Mouse (Mus musculus) liver, adult 2 months (tissue): Measurements from ENCODE around the gene 4632433K11Rik. TPM values are rescaled to one million over a fixed set of nuclear protein-coding genes. Genes with fewer than 3 reads are reported as not detected.
"Not testable (repeated sequence)": the region's sequence is repeated elsewhere in the genome, so short reads cannot be mapped to it uniquely, and the experiment has no call there.

Experiments
- DNase-seq: peaks from one replicate; pipeline ENCODE4 v3.0.0-alpha.2; 2011; ENCODE audit warnings: low read depth, low spot score; ENCODE audit errors: extremely low read depth
- H3K27ac ChIP-seq: fragments of 200-500 bp; replicated peaks from 2 replicates; pipeline ENCODE4 v1.5.1; 2012; ENCODE audit warnings: low read depth, mild to moderate bottlenecking, control low read depth, inconsistent platforms, low read length; ENCODE audit not compliant: insufficient read depth
- H3K27me3 ChIP-seq: fragments of 200-500 bp; 2 replicates; pipeline ENCODE4 v1.6.1; 2012; ENCODE audit warnings: mild to moderate bottlenecking, moderate library complexity, low read length, inconsistent platforms; ENCODE audit not compliant: control insufficient read depth, insufficient read depth
- H3K36me3 ChIP-seq: fragments of 200-500 bp; 2 replicates; pipeline ENCODE4 v1.6.1; 2012; ENCODE audit warnings: low read length, inconsistent platforms; ENCODE audit not compliant: control insufficient read depth, insufficient read depth
- H3K4me1 ChIP-seq: fragments of 200-500 bp; 2 replicates; pipeline ENCODE4 v1.6.1; 2011; ENCODE audit warnings: low read length; ENCODE audit not compliant: control insufficient read depth, insufficient read depth
- H3K4me3 ChIP-seq: fragments of 200-500 bp; 2 replicates; pipeline ENCODE4 v1.5.1; 2011; ENCODE audit warnings: low read depth, mild to moderate bottlenecking, control low read depth, low read length, moderate library complexity; ENCODE audit not compliant: insufficient read depth
- H3K79me2 ChIP-seq: fragments of 200-500 bp; 2 replicates; pipeline ENCODE4 v1.6.1; 2012; ENCODE audit warnings: inconsistent platforms, mild to moderate bottlenecking, low read length, moderate library complexity; ENCODE audit not compliant: control insufficient read depth, insufficient read depth
- H3K9ac ChIP-seq: fragments of 200-500 bp; 2 replicates; pipeline ENCODE4 v1.6.1; 2012; ENCODE audit warnings: low read depth, mild to moderate bottlenecking, control low read depth, inconsistent platforms, low read length
- CTCF ChIP-seq: fragments of 200-500 bp; IDR thresholded peaks from 2 replicates; pipeline ENCODE4 v1.5.1; 2011; ENCODE audit warnings: low read depth, low read length, control low read depth
- POLR2A ChIP-seq: fragments of 200-500 bp; IDR thresholded peaks from 2 replicates; pipeline ENCODE4 v1.6.1; 2011; ENCODE audit warnings: low read length, control low read depth; ENCODE audit not compliant: insufficient read depth; ENCODE audit errors: extremely low read depth
- WGBS: fragments of 180-500 bp; shearing (Covaris S2); methylation state at CpG from one replicate; pipeline ENCODE4 v1.1.7; 2018; 5-methylcytosine and 5-hydroxymethylcytosine counted together
- polyA plus RNA-seq: library from polyadenylated mRNA; depleted of rRNA; stranded (reverse); fragments of >200 nt; gene quantifications from 2 replicates; pipeline ENCODE4 v1.2.3, GENCODE M21; 2012
- total RNA-seq: library from RNA; depleted of rRNA; stranded (reverse); fragments of >200 nt; gene quantifications from 2 replicates; pipeline ENCODE4 v1.2.3, GENCODE M21; 2014

4632433K11Rik gene
- total and polyA plus RNA-seq, 2 experiments = 0.28 TPM; not detected in 1

GRCm38 (mm10) chr7:5074984-5075383, 41.1 kb downstream of the 4632433K11Rik start:
- peaks cover 19% of the 10 kb centered on the region for H3K79me2 ChIP-seq
- H3K4me3 ChIP-seq = no peak overlapping the region
- no peak overlapping the region for H3K9ac ChIP-seq
- 89% methylated on average over 5 of the region's 5 CpGs for WGBS
- H3K27me3 ChIP-seq = no peaks in the 10 kb centered on the region
- H3K27ac ChIP-seq = no peak overlapping the region
- peaks cover 74% of the 10 kb centered on the region for H3K36me3 ChIP-seq
- DNase-seq = no peak
- no peaks in the 10 kb centered on the region for H3K4me1 ChIP-seq
- no peak for TF ChIP-seq CTCF
- no peak for TF ChIP-seq POLR2A

GRCm38 (mm10) chr7:5076931-5077330, 43.0 kb downstream of the 4632433K11Rik start:
- no peak for DNase-seq
- Histone ChIP-seq H3K9ac (no peak overlapping the region), H3K27ac (no peak overlapping the region), H3K4me3 (no peak overlapping the region), H3K79me2 (peaks cover 16% of the 10 kb centered on the region), H3K27me3 (no peaks in the 10 kb centered on the region), H3K36me3 (peaks cover 55% of the 10 kb centered on the region), H3K4me1 (peaks cover 9% of the 10 kb centered on the region)
- 89% methylated on average over 2 of the region's 2 CpGs for WGBS
- TF ChIP-seq CTCF (no peak), POLR2A (no peak)

GRCm38 (mm10) chr7:5079365-5080009, 45.6 kb downstream of the 4632433K11Rik start:
- H3K4me1 ChIP-seq = peaks cover 19% of the 10 kb centered on the region

GRCm38 (mm10) chr7:5080010-5080751, 46.3 kb downstream of the 4632433K11Rik start, which contains the start of gene Epn1:
Gene Epn1, plus strand, starts transcription at chr7:5080235.
- Histone ChIP-seq H3K27me3 (no peaks in the 10 kb centered on the region), H3K27ac (peak within 1 kb of the TSS; percentile 93), H3K36me3 (peaks cover 36% of the 10 kb centered on the region), H3K4me1 (peaks cover 19% of the 10 kb centered on the region), H3K79me2 (peaks cover 24% of the 10 kb centered on the region), H3K9ac (peak within 1 kb of the TSS; percentile 99), H3K4me3 (peak within 1 kb of the TSS; percentile 97)
- peak; percentile 88 for DNase-seq
- WGBS = 1% methylated on average over 81 of the region's 81 CpGs
- TF ChIP-seq POLR2A (peak; percentile 39; the same call in 1 of the 2 replicates), CTCF (0 out of 2 replicates have a peak, but pooled peaks have one; percentile 2)

More at GRCm38 (mm10) chr7:5079365-5080009, 45.6 kb downstream of the 4632433K11Rik start:
- H3K27me3 ChIP-seq, DNase-seq: not testable (repeated sequence)
- Histone ChIP-seq H3K36me3 (peaks cover 35% of the 10 kb centered on the region), H3K27ac (peak overlapping the region; percentile 65; the same call in 1 of the 2 replicates), H3K4me3 (peak overlapping the region; percentile 97), H3K79me2 (peaks cover 23% of the 10 kb centered on the region), H3K9ac (peak overlapping the region; percentile 61)
- 48% methylated on average over 9 of the region's 13 CpGs for WGBS

GRCm38 (mm10) chr7:5080815-5081214, 46.9 kb downstream of the 4632433K11Rik start:
- Histone ChIP-seq H3K4me1 (peaks cover 21% of the 10 kb centered on the region), H3K9ac (peak overlapping the region; percentile 99), H3K4me3 (peak overlapping the region; percentile 97), H3K79me2 (peaks cover 27% of the 10 kb centered on the region), H3K36me3 (peaks cover 36% of the 10 kb centered on the region), H3K27ac (peak overlapping the region; percentile 93), H3K27me3 (no peaks in the 10 kb centered on the region)
- 5% methylated on average over 6 of the region's 6 CpGs for whole genome bisulfite sequencing
- TF ChIP-seq CTCF (no peak), POLR2A (no peak)
- DNase-seq = no peak
